Mouse (Mus musculus) central nervous system, embryonic 14 days (tissue): ENCODE measurements around the gene Gm136. TPM values are rescaled to one million over a fixed set of nuclear protein-coding genes. Genes with fewer than 3 reads are reported as not detected.

ENCODE experiments used
- polyA plus RNA-seq: library from polyadenylated mRNA; depleted of rRNA; stranded (reverse); fragments of >200 nt; gene quantifications from 2 replicates; pipeline ENCODE4 v1.2.3, GENCODE M21; 2012; rRNA removed

Gm136 gene
- polyA plus RNA-seq: 0.05 TPM in 1 of 2 replicates, not detected in the other

DNA sequence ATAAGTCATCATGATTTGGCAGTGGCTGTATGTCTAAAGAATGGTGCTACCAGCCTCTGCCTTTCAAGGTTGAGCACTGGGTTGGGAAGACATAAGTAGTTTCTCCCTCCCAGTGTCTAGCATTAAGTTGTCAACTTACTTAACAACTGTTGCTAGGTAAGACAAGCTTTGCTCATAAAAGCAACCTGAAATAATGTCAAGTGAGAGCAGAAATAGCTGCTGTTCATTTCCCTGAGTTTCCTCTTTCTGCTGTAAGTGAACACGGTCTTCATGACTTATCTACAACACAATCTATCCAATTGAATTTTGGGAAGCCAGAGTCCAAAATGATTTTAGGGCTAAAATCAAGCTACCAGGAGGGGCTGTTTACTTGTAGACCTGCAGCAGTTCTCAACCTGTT, at the start of gene Gm136:
Gene Gm136, minus strand, starts transcription at position 101 of the 400 bp plus-strand sequence.

DNA sequence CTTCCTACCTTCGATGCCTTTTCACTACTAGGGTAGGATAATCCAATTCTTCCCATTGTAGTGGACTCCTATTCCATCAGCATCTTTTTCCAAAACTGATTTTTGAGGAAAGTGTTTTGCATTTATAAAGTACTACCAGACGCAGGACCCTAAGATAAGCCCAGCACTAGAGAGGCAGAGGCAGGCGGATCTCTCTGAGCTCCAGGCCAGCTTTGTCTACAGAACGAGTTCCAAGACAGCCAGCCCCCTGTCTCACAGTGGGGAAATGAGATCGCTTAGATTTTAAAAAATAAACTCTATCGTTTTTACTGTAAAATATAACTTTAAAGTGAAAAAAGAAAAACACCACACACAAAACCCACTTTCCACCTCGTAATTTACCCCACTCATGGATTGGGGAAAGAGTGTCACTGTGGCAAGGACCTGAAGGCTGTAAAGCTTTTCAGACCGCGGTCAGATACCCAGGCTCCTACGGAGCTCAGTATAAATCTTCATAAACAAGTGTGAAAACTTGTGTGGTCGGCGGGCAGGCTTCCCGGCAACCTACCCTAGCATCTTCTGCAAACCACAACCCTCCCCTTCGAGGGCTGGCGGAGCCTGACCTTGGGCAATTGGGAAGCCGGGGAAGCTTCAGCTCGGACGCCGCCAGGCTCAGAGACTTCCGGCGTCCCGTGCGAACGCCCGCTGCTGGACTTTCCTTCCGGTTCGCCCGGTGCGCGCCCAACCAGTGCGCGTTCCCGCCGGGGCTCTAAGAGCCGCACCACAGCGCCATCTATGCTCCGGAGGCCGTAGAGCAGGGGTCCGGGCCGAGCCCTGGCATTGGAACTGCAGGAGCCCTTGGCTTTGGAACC, 21.8 kb upstream of the Gm136 start, which contains the start of gene Smim8:
Gene Smim8, minus strand, starts transcription at position 747 of the 851 bp plus-strand sequence.

DNA sequence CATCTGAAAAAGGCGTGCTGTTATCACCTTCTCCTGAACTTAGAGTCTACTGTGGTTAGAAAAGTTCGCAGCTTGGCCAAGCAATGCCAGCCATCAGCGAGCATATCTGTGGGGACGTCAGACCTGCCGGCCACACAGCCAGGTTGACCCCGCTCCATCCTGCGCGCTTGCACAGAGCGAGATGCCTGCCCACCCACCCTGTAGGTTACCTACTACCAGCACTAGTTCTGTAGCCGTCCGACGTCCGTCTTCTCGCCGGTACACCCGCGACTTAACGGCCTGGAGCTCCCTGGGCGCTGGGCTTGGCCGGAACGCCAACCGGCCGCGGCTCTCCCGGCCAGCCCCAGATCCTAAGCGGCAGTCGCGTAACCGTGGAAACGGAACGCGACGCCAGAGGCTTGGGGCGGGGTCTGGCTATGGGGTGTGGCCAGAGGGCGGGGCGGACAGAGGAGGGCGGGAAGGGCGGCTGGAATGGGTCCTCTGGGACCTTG, 26.2 kb downstream of the Gm136 start, which contains the start of gene Cfap206:
Gene Cfap206, minus strand, starts transcription at position 356 of the 491 bp plus-strand sequence.

Other genes with a start within 250 kb of the Gm136 start
- gene Akirin2, start 205.3 kb downstream of the Gm136 start, polyA plus RNA-seq: 134 and 150 TPM in 2 replicates
- gene Orc3, start 141.3 kb downstream of the Gm136 start, polyA plus RNA-seq: 62.4 and 68.6 TPM in 2 replicates
- 41.9 and 46.2 TPM in 2 replicates for gene Rars2, start 141.3 kb downstream of the Gm136 start, polyA plus RNA-seq
- gene Slc35a1, start 68.8 kb downstream of the Gm136 start, polyA plus RNA-seq: 24.9 and 26.3 TPM in 2 replicates
- 2.6 and 2.9 TPM in 2 replicates for gene Cfap206, start 26.1 kb downstream of the Gm136 start, polyA plus RNA-seq
- 23.3 and 24.3 TPM in 2 replicates for gene Smim8, start 22.2 kb upstream of the Gm136 start, polyA plus RNA-seq
- gene Zfp292, start 126.7 kb upstream of the Gm136 start, polyA plus RNA-seq: 18.8 and 21.0 TPM in 2 replicates
- 1.1 TPM in 1 of 2 replicates, not detected in the other for gene Cga, start 137.5 kb upstream of the Gm136 start, polyA plus RNA-seq